Mouse (Mus musculus): ENCODE measurements around the gene Vax1. TPM values are rescaled to one million over a fixed set of nuclear protein-coding genes. Genes with fewer than 3 reads are reported as not detected.

Vax1 gene
- total and polyA plus RNA-seq, 3 experiments: not detected

DNA sequence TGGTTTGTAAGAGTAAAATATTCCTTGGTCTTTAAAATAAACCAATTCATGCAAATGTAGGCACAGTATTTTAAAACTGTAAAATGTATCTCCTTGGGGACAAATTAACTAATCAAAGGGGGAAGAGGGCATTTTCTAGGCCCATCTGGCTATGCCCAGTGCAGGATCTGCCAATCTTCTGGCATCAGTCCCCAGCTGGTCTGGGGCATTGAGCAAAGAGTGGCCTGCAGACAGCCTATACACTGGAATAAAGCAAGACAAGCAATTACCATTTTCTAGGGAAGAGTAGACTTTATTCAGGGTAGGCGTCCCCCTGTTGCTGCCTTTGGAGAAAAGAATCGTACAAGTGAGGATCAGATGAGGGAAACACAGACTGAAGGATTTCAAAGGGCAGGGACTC lies 40.2 kb downstream of the Vax1 start:
- Histone ChIP-seq H3K79me2 (replicated peaks; ENCODE audit: control insufficient read depth, insufficient read depth, low read length) (no peaks in the 10 kb centered on the region), H3K27me3 (ENCODE audit: control insufficient read depth, insufficient read depth, low read length) (no peaks in the 10 kb centered on the region), H3K4me3 (no peak overlapping the region), H3K36me3 (ENCODE audit: control insufficient read depth, insufficient read depth, low read length) (no peaks in the 10 kb centered on the region), H3K27ac (no peak overlapping the region), H3K9ac (ENCODE audit: low read depth, low read length) (no peak overlapping the region), H3K4me1 (ENCODE audit: control insufficient read depth, insufficient read depth, low read length) (no peaks in the 10 kb centered on the region)
- 89% methylated on average over 2 of the region's 2 CpGs for WGBS
- no peak for TF ChIP-seq EP300 (IDR thresholded peaks at IDR 0.05; ENCODE audit: insufficient read depth, low read depth, low read length)
- no peak for TF ChIP-seq CTCF (IDR thresholded peaks at IDR 0.05)
- TF ChIP-seq POLR2A (IDR thresholded peaks at IDR 0.05; ENCODE audit: insufficient read depth, low read depth, low read length): no peak
- intact Hi-C loops (cut with DNase I): no loop called here
- no peak for DNase-seq

- H3K9ac ChIP-seq (ENCODE audit: low read depth, low read length): no peak overlapping the region
- no peak overlapping the region for H3K4me3 ChIP-seq
- no peaks in the 10 kb centered on the region for H3K4me1 ChIP-seq (ENCODE audit: control insufficient read depth, insufficient read depth, low read length)
- TF ChIP-seq CTCF (IDR thresholded peaks at IDR 0.05) (no peak), EP300 (IDR thresholded peaks at IDR 0.05; ENCODE audit: insufficient read depth, low read depth, low read length) (no peak), POLR2A (IDR thresholded peaks at IDR 0.05; ENCODE audit: insufficient read depth, low read depth, low read length) (no peak)
- no peaks in the 10 kb centered on the region for H3K36me3 ChIP-seq (ENCODE audit: control insufficient read depth, insufficient read depth, low read length)
- H3K27me3 ChIP-seq (ENCODE audit: control insufficient read depth, insufficient read depth, low read length): no peaks in the 10 kb centered on the region
- H3K27ac ChIP-seq: no peak overlapping the region
- 64% methylated on average over 8 of the region's 8 CpGs for WGBS
- H3K79me2 ChIP-seq (replicated peaks; ENCODE audit: control insufficient read depth, insufficient read depth, low read length): no peaks in the 10 kb centered on the region
- no peak for DNase-seq
- intact Hi-C loops (cut with DNase I): no loop called here
Observed at GRCm38 (mm10) chr19:59128531-59129204, 41.2 kb downstream of the Vax1 start.

DNA sequence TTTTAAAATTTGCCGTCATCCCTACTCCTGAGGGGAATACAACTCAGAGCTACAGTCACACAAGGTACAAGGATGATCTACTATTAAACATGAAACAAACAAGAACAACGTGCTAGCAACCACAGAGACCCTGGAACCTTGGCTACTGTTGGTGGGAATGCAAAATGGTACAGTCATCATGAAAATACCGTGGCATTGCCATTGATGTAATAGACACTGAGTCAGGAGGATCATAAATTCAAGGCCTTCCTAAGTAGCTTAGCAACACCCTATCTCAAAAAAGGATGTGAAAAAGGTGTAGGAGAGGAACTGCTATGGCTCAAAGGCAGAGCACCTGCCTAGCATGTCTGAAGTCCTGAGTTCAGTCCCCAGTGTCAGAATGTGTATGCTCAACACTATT lies 42.4 kb downstream of the Vax1 start:
- Histone ChIP-seq H3K79me2 (replicated peaks; ENCODE audit: control insufficient read depth, insufficient read depth, low read length) (no peaks in the 10 kb centered on the region), H3K4me1 (ENCODE audit: control insufficient read depth, insufficient read depth, low read length) (no peaks in the 10 kb centered on the region), H3K9ac (ENCODE audit: low read depth, low read length) (no peak overlapping the region), H3K4me3 (no peak overlapping the region), H3K27me3 (ENCODE audit: control insufficient read depth, insufficient read depth, low read length) (no peaks in the 10 kb centered on the region), H3K27ac (no peak overlapping the region), H3K36me3 (ENCODE audit: control insufficient read depth, insufficient read depth, low read length) (no peaks in the 10 kb centered on the region)
- intact Hi-C loops (cut with DNase I): no loop called here
- TF ChIP-seq CTCF (IDR thresholded peaks at IDR 0.05) (no peak), POLR2A (IDR thresholded peaks at IDR 0.05; ENCODE audit: insufficient read depth, low read depth, low read length) (no peak), EP300 (IDR thresholded peaks at IDR 0.05; ENCODE audit: insufficient read depth, low read depth, low read length) (no peak)
- 87% methylated on average over 3 of the region's 3 CpGs for WGBS
- no peak for DNase-seq

Other genes with a start within 250 kb of the Vax1 start
- not detected for gene Eno4, start 226.6 kb downstream of the Vax1 start, total RNA-seq (2021)
- gene Eno4, start 226.6 kb downstream of the Vax1 start, polyA plus RNA-seq (2012; rRNA removed): 0.27 TPM in 1 of 2 replicates, not detected in the other
- gene Hspa12a, start 226.4 kb downstream of the Vax1 start, total RNA-seq (2021): 10 to 100 TPM; 14.7 to 17.7 TPM
- 12.2 and 21.8 TPM in 2 replicates for gene Hspa12a, start 226.4 kb downstream of the Vax1 start, polyA plus RNA-seq (2012; rRNA removed)
- gene Shtn1, start 94.0 kb downstream of the Vax1 start, total RNA-seq (2021): 1 to 10 TPM; 2.3 to 2.4 TPM
- 0.90 and 1.3 TPM in 2 replicates for gene Shtn1, start 94.0 kb downstream of the Vax1 start, polyA plus RNA-seq (2012; rRNA removed)
- gene Kcnk18, start 49.2 kb upstream of the Vax1 start, total RNA-seq (2021): not detected
- not detected in 2 replicates for gene Kcnk18, start 49.2 kb upstream of the Vax1 start, polyA plus RNA-seq (2012; rRNA removed)
- under 1 TPM; 0.80 to 0.94 TPM for gene Slc18a2, start 90.8 kb upstream of the Vax1 start, total RNA-seq (2021)
- gene Slc18a2, start 90.8 kb upstream of the Vax1 start, polyA plus RNA-seq (2012; rRNA removed): 0.61 and 0.94 TPM in 2 replicates
- gene Rps12-ps3, start 152.2 kb upstream of the Vax1 start, total RNA-seq (2021): 100 to 1,000 TPM; 251 to 301 TPM
- gene Rps12-ps3, start 152.2 kb upstream of the Vax1 start, polyA plus RNA-seq (2012; rRNA removed): 728 and 927 TPM in 2 replicates
- gene Pdzd8, start 175.7 kb upstream of the Vax1 start, total RNA-seq (2021): 10 to 100 TPM; 23.1 to 26.3 TPM
- 3.6 and 6.7 TPM in 2 replicates for gene Pdzd8, start 175.7 kb upstream of the Vax1 start, polyA plus RNA-seq (2012; rRNA removed)